Comparison of ENCODE assay signal across 8 mouse cellular contexts in the genomic region with DNA sequence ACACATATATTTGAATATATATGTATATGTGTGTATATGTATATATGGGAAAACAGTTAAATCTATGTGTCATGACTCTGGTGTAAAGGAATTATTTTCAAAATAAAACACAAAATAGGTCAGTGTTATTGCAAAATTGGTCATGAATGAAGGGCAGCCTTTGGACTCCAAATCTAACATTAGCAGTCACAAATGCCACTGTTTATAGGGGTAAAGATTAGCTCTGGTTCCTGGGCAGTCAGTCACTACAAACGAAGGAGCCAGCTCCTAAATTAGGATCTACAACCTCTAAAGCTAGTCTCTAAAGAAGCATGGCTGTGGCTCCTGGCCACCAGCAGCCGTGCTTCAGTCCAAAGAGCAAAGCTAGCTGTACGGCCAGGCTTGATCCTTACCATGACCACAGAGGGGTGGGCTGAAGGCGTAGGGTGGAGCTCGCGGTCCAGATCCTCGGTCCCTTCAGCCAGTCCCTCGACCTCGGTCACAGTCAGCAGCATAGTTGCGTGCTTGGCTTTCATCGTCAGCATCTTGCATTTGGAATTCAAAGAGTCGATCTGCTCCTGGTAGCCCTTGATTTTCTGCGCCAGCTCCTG.
DNase-seq lines count a peak whose midpoint lies in the region; ATAC-seq lines count a peak whose summit lies in the region.

No protein-coding gene starts in this region.

- peaks cover 13% of the 10 kb centered on the region for H3K4me1 ChIP-seq in heart, embryonic 15.5 days (replicated peaks)
- H3K4me1 ChIP-seq in hindbrain, embryonic 12.5 days = no peaks in the 10 kb centered on the region
- H3K4me1 ChIP-seq in liver, embryonic 15.5 days (replicated peaks) = peaks cover 22% of the 10 kb centered on the region

- 2% methylated on average over 13 of the region's 13 CpGs for WGBS in heart, embryonic 15.5 days
- 2% methylated on average over 13 of the region's 13 CpGs for WGBS in hindbrain, embryonic 12.5 days
- under 1% methylated on average over 13 of the region's 13 CpGs for WGBS in liver, embryonic 15.5 days (ENCODE audit: insufficient replicate concordance)

- no peaks in the 10 kb centered on the region for H3K27me3 ChIP-seq in heart, embryonic 15.5 days
- no peaks in the 10 kb centered on the region for H3K27me3 ChIP-seq in hindbrain, embryonic 12.5 days
- no peaks in the 10 kb centered on the region for H3K27me3 ChIP-seq in liver, embryonic 15.5 days

- peak overlapping the region; percentile 51 for H3K9ac ChIP-seq in heart, embryonic 15.5 days
- peak overlapping the region; percentile 62 for H3K9ac ChIP-seq in hindbrain, embryonic 12.5 days
- H3K9ac ChIP-seq in liver, embryonic 15.5 days = peak overlapping the region; percentile 60

- peak overlapping the region; percentile 56 for H3K4me3 ChIP-seq in heart, embryonic 15.5 days
- H3K4me3 ChIP-seq in hindbrain, embryonic 12.5 days = peak overlapping the region; percentile 48
- H3K4me3 ChIP-seq in liver, embryonic 15.5 days (replicated peaks) = peak overlapping the region; percentile 61

- no peak for DNase-seq in heart, adult 18-20 months
- DNase-seq in yolk sac, embryonic 10.5 days (ENCODE audit: low spot score) = peak; percentile 61
- DNase-seq in gastrocnemius, postnatal 4 days (ENCODE audit: low spot score in 2 of 2) = no peak
- DNase-seq in left cerebral cortex, postnatal 36 days (ENCODE audit: low spot score in 2 of 2) = no peak

- H3K27ac ChIP-seq in heart, embryonic 15.5 days = peak overlapping the region; percentile 90
- peak overlapping the region; percentile 88 for H3K27ac ChIP-seq in hindbrain, embryonic 12.5 days
- peak overlapping the region; percentile 86 for H3K27ac ChIP-seq in liver, embryonic 15.5 days (replicated peaks)

- peak overlapping the region; percentile 80 for H3K4me2 ChIP-seq in heart, embryonic 15.5 days
- peak overlapping the region; percentile 64 for H3K4me2 ChIP-seq in hindbrain, embryonic 12.5 days (replicated peaks)
- peak overlapping the region; percentile 85 for H3K4me2 ChIP-seq in liver, embryonic 15.5 days

- intact Hi-C loops in left cerebral cortex, postnatal 36 days (cut with DNase I) = loop anchor here (5.0 kb wide), 1 partner anchor 43 kb away; no protein-coding TSS in a partner anchor

- H3K9me3 ChIP-seq in heart, embryonic 15.5 days (replicated peaks) = no peaks in the 10 kb centered on the region
- no peaks in the 10 kb centered on the region for H3K9me3 ChIP-seq in hindbrain, embryonic 12.5 days (replicated peaks)
- H3K9me3 ChIP-seq in liver, embryonic 15.5 days (replicated peaks) = no peaks in the 10 kb centered on the region

- peak; percentile 87 for ATAC-seq in heart, embryonic 15.5 days (replicated peaks; ENCODE audit: insufficient number of reproducible peaks, insufficient read depth, low FRiP score, low read depth)
- peak; percentile 24 for ATAC-seq in activated CD4-positive, CD25-positive, alpha-beta regulatory T cell, adult 4 months
- ATAC-seq in hindbrain, embryonic 12.5 days (ENCODE audit: low FRiP score) = peak; percentile 94
- peak; percentile 86 for ATAC-seq in liver, embryonic 15.5 days (ENCODE audit: insufficient read depth)

- H3K36me3 ChIP-seq in heart, embryonic 15.5 days = peaks cover 6% of the 10 kb centered on the region; the same call in 1 of the 2 replicates
- H3K36me3 ChIP-seq in hindbrain, embryonic 12.5 days = peaks cover 3% of the 10 kb centered on the region; the same call in 1 of the 2 replicates
- 0 out of 2 replicates have a peak, but pooled peaks cover 6% of the 10 kb centered on the region for H3K36me3 ChIP-seq in liver, embryonic 15.5 days (replicated peaks)

Comparison
In these comparisons a context has a peak if more than half of its experiments do, and no peak if none do; other contexts are left out.
1. ATAC-seq: peak in every context shown above with its lines; median percentile 94 in hindbrain, embryonic 12.5 days; 87 in heart, embryonic 15.5 days; 86 in liver, embryonic 15.5 days; 24 in activated CD4-positive, CD25-positive, alpha-beta regulatory T cell, adult 4 months.